16 mouse cellular contexts compared by ENCODE assay signal in genomic region chr14:115047316-115047715, GRCm38 (mm10).
DNase-seq lines count a peak whose midpoint lies in the region.
"Had no signal": no experiment of that assay in that cellular context is flagged by ENCODE, and none has a peak within 500 bp of the region (broad histone marks: within the 10 kb centered on the region; RNA-seq: fewer than 3 reads in every experiment).

No protein-coding gene starts in this region.

- DNase-seq in 416B (ENCODE audit: low read depth) (peak; percentile 24), A20 (ENCODE audit: low read depth, low spot score) (peak; percentile 50), MEL-GATA-1-ER (ENCODE audit: extremely low read depth, low read depth) (peak; percentile 47)
- no peak for DNase-seq in lung, postnatal 14 days
- DNase-seq in cerebellum, postnatal 10 days, result no peak
- DNase-seq in T-cell, adult 2 months (ENCODE audit: low spot score), result no peak
- DNase-seq: adrenal gland, postnatal 14 days; B cell, adult 2 months; cerebellum, adult 11 months; cerebellum, adult 2 months; cerebellum, adult 9-11 months; cerebellum, postnatal 36 days; forebrain, postnatal 0 days; gastrocnemius, adult 2 months; gastrocnemius, postnatal 14 days; heart, adult 11 months had no signal

Comparison
In these comparisons a context has a peak if more than half of its experiments do, and no peak if none do; other contexts are left out.
1. DNase-seq: peak in 416B (single experiment), A20 (single experiment) and MEL-GATA-1-ER (single experiment); none in lung, postnatal 14 days (single experiment), cerebellum, postnatal 10 days (0 of 2) and T-cell, adult 2 months (single experiment).